Mouse (Mus musculus): ENCODE data around the gene Gm6592. TPM values are rescaled to one million over a fixed set of nuclear protein-coding genes. Genes with fewer than 3 reads are reported as not detected.
"Not testable (repeated sequence)": the region's sequence is repeated elsewhere in the genome, so short reads cannot be mapped to it uniquely, and the experiment has no call there.

The Gm6592 gene
- polyA plus RNA-seq (2011; ENCODE audit: insufficient read length, low read depth, missing spikeins), result not detected in 2 replicates

DNA sequence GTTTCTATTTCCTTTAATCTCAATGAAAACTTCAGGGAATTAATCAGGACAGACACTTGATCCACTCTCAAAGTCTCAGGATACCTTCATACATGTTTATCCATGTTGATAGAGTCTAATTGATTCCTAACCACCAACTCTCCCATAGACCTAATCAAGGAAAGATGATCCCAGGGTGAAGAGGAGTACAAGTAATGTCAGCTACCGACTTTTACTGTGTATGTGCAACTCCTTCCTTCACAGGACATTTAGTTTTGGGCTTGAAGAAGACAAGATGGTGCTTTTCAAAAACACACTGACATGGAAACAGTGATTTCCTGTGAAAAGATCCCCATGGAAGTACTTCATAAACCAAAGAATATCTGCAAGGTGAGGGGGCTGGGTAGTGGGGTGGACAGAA is at the start of gene Gm6592:
Gene Gm6592 (plus strand): TSS at position 301 of the 400 bp plus-strand sequence.
- H3K27ac ChIP-seq (ENCODE audit: insufficient read depth, low read length), result no peak within 1 kb of the TSS
- H3K4me1 ChIP-seq (ENCODE audit: control insufficient read depth, insufficient read depth, low read length), result no peaks in the 10 kb centered on the region
- H3K4me3 ChIP-seq (ENCODE audit: insufficient read depth, low read length), result no peak within 1 kb of the TSS
- TF ChIP-seq POLR2A (IDR thresholded peaks at IDR 0.05; ENCODE audit: low read depth, low read length) (no peak), CTCF (IDR thresholded peaks at IDR 0.05; ENCODE audit: borderline replicate concordance, insufficient read depth, low read length) (no peak)

DNA sequence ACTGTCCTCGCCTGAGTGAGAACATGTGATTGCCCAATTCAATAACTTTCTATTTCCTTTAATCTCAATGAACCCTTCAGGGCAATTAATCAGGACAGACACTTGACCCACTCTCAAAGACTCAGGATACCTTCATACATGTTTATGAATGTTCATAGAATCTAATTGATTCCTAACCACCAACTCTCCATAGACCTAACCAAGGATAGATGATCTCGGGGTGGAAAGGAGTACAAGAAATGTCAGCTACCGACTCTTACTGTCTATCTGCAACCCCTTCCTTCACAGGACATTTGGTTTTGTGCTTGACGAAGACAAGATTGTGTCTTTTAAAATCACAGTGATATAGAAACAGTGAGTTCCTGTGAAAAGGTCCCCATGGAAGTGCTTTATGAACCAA is 40.4 kb upstream of the Gm6592 start, which contains the start of gene Ssxb5:
Gene Ssxb5 (plus strand): TSS at position 301 of the 400 bp plus-strand sequence.
- not testable (repeated sequence) for H3K4me1 ChIP-seq (ENCODE audit: control insufficient read depth, insufficient read depth, low read length); H3K4me3 ChIP-seq (ENCODE audit: insufficient read depth, low read length); H3K27ac ChIP-seq (ENCODE audit: insufficient read depth, low read length)

- Histone ChIP-seq H3K4me3 (ENCODE audit: insufficient read depth, low read length) (no peak overlapping the region), H3K4me1 (ENCODE audit: control insufficient read depth, insufficient read depth, low read length) (no peaks in the 10 kb centered on the region), H3K27ac (ENCODE audit: insufficient read depth, low read length) (no peak overlapping the region)
- TF ChIP-seq CTCF (IDR thresholded peaks at IDR 0.05; ENCODE audit: borderline replicate concordance, insufficient read depth, low read length), result 0 out of 2 replicates have a peak, but pooled peaks have one; percentile 6
- TF ChIP-seq POLR2A (IDR thresholded peaks at IDR 0.05; ENCODE audit: low read depth, low read length), result no peak
Observed at GRCm38 (mm10) chrX:8832043-8832442, 11.8 kb upstream of the Gm6592 start.

DNA sequence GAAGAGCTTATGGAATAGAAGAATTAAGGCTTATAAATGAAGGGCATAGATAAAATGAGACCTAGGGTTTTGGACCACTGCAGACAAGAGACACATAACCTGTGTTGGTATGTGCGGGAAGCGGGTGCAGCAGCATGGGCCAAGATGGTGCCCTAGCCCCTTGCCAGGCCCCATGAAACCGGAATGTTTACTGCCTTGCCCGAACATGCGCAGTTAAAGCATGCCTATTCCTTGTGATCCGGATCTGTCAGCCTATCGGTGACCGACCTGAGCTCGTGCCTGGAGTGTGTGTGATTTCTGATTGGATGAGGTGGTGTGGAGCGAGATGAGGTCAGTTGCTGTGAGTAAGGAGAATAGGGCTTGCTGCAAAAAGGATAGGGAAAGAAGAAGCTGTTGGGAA is 8.7 kb downstream of the Gm6592 start:
- H3K27ac ChIP-seq (ENCODE audit: insufficient read depth, low read length), result no peak overlapping the region
- TF ChIP-seq POLR2A (IDR thresholded peaks at IDR 0.05; ENCODE audit: low read depth, low read length) (no peak), CTCF (IDR thresholded peaks at IDR 0.05; ENCODE audit: borderline replicate concordance, insufficient read depth, low read length) (no peak)
- 0 out of 2 replicates have a peak, but pooled peaks cover 4% of the 10 kb centered on the region for H3K4me1 ChIP-seq (ENCODE audit: control insufficient read depth, insufficient read depth, low read length)
- H3K4me3 ChIP-seq (ENCODE audit: insufficient read depth, low read length), result no peak overlapping the region

GRCm38 (mm10) chrX:8864331-8864730 is 20.5 kb downstream of the Gm6592 start:
- H3K4me3 ChIP-seq (ENCODE audit: insufficient read depth, low read length); H3K4me1 ChIP-seq (ENCODE audit: control insufficient read depth, insufficient read depth, low read length); H3K27ac ChIP-seq (ENCODE audit: insufficient read depth, low read length): not testable (repeated sequence)
- TF ChIP-seq CTCF (IDR thresholded peaks at IDR 0.05; ENCODE audit: borderline replicate concordance, insufficient read depth, low read length), result peak; percentile 17; the same call in 1 of the 2 replicates

DNA sequence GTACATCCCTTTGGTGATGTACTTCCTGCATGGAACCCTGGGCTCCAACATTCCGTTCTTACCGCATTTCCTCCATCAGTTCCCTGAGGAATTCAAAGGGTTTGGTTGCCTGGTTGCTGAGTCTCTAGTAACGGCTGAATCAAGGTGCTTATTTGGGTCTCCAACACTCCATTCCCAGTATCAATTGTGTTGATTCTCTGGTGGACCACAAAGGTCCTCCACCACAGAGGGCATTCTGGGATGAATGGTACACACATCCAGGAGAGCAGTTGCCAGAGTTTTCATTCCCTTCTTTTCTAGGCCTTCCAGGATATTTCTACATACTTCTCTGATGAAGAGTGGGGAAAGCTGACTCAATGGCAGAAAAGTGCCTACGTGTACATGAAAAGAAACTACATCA is 30.2 kb downstream of the Gm6592 start, which contains the start of gene Gm5751:
Gene Gm5751 (plus strand): TSS at position 301 of the 400 bp plus-strand sequence.
- H3K27ac ChIP-seq (ENCODE audit: insufficient read depth, low read length); H3K4me1 ChIP-seq (ENCODE audit: control insufficient read depth, insufficient read depth, low read length); H3K4me3 ChIP-seq (ENCODE audit: insufficient read depth, low read length): not testable (repeated sequence)

DNA sequence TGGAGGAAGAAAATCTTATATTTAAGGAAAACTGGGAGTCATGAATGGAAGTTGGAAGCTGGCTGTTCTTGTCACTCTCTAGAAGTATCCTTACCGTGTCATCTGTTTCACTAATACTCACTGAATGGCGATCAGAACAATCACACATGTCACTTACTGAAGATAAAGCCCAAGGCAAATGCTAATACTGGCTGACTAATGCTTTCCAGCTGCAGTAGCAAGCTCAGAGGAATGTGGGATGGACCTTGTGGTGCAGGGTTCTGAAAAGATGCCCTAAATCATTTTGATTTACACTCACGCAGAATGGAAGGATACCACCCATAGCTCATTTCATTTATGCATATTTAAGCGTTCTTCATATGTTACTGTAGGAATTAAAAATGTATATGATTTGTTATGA is 40.5 kb downstream of the Gm6592 start:
- Histone ChIP-seq H3K4me3 (ENCODE audit: insufficient read depth, low read length) (no peak overlapping the region), H3K4me1 (ENCODE audit: control insufficient read depth, insufficient read depth, low read length) (no peaks in the 10 kb centered on the region), H3K27ac (ENCODE audit: insufficient read depth, low read length) (no peak overlapping the region)
- no peak for TF ChIP-seq CTCF (IDR thresholded peaks at IDR 0.05; ENCODE audit: borderline replicate concordance, insufficient read depth, low read length)
- no peak for TF ChIP-seq POLR2A (IDR thresholded peaks at IDR 0.05; ENCODE audit: low read depth, low read length)

DNA sequence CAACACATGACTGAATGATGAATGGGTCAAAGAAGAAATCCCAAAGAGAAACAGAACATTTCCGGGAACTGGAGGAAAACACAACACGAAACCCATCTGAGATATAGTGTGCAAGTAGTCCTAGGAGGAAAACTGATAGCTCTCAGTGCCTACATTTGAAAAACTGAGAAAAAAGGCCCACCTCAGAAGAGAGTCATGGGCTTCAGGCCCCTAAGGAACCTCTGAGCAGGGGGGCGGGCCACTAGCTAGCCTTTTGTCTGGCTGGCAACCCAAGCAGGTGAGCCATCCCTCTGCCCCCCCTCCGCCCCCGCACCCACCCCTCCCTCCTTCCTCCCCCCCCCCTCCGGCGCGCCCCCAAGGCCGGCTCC is 48.2 kb downstream of the Gm6592 start:
- Histone ChIP-seq H3K27ac (ENCODE audit: insufficient read depth, low read length) (no peak overlapping the region), H3K4me3 (ENCODE audit: insufficient read depth, low read length) (peak overlapping the region; percentile 69; the same call in 1 of the 2 replicates), H3K4me1 (ENCODE audit: control insufficient read depth, insufficient read depth, low read length) (no peaks in the 10 kb centered on the region)
- TF ChIP-seq POLR2A (IDR thresholded peaks at IDR 0.05; ENCODE audit: low read depth, low read length) (no peak), CTCF (IDR thresholded peaks at IDR 0.05; ENCODE audit: borderline replicate concordance, insufficient read depth, low read length) (no peak)

- Histone ChIP-seq H3K4me3 (ENCODE audit: insufficient read depth, low read length) (peak within 1 kb of the TSS; percentile 69), H3K4me1 (ENCODE audit: control insufficient read depth, insufficient read depth, low read length) (no peaks in the 10 kb centered on the region), H3K27ac (ENCODE audit: insufficient read depth, low read length) (peak within 1 kb of the TSS; percentile 65)
- TF ChIP-seq POLR2A (IDR thresholded peaks at IDR 0.05; ENCODE audit: low read depth, low read length) (peak; percentile 59), CTCF (IDR thresholded peaks at IDR 0.05; ENCODE audit: borderline replicate concordance, insufficient read depth, low read length) (no peak)
Observed at GRCm38 (mm10) chrX:8892343-8893155, 48.8 kb downstream of the Gm6592 start, which contains the start of gene B630019K06Rik. Gene B630019K06Rik, plus strand, starts transcription at chrX:8892382.

GRCm38 (mm10) chrX:8893182-8893651 is 49.4 kb downstream of the Gm6592 start:
- H3K4me1 ChIP-seq (ENCODE audit: control insufficient read depth, insufficient read depth, low read length), result no peaks in the 10 kb centered on the region
- H3K27ac ChIP-seq (ENCODE audit: insufficient read depth, low read length), result no peak overlapping the region
- TF ChIP-seq POLR2A (IDR thresholded peaks at IDR 0.05; ENCODE audit: low read depth, low read length) (no peak), CTCF (IDR thresholded peaks at IDR 0.05; ENCODE audit: borderline replicate concordance, insufficient read depth, low read length) (no peak)
- peak overlapping the region; percentile 69 for H3K4me3 ChIP-seq (ENCODE audit: insufficient read depth, low read length)

Other genes with a start within 250 kb of the Gm6592 start
- gene Ssxb8, start 153.2 kb upstream of the Gm6592 start, polyA plus RNA-seq (2011; ENCODE audit: insufficient read length, low read depth, missing spikeins), result not detected in 2 replicates
- not detected in 2 replicates for gene Ssx9, start 95.6 kb upstream of the Gm6592 start, polyA plus RNA-seq (2011; ENCODE audit: insufficient read length, low read depth, missing spikeins)
- gene Ssxb5, start 40.3 kb upstream of the Gm6592 start, polyA plus RNA-seq (2011; ENCODE audit: insufficient read length, low read depth, missing spikeins), result not detected in 2 replicates
- not detected in 2 replicates for gene Gm5751, start 30.3 kb downstream of the Gm6592 start, polyA plus RNA-seq (2011; ENCODE audit: insufficient read length, low read depth, missing spikeins)
- gene B630019K06Rik, start 48.4 kb downstream of the Gm6592 start, polyA plus RNA-seq (2011; ENCODE audit: insufficient read length, low read depth, missing spikeins), result 2.7 and 4.3 TPM in 2 replicates
- gene Fthl17b, start 119.0 kb downstream of the Gm6592 start, polyA plus RNA-seq (2011; ENCODE audit: insufficient read length, low read depth, missing spikeins), result not detected in 2 replicates
- gene Fthl17c, start 132.6 kb downstream of the Gm6592 start, polyA plus RNA-seq (2011; ENCODE audit: insufficient read length, low read depth, missing spikeins), result not detected in 2 replicates
- not detected in 2 replicates for gene Fthl17d, start 142.8 kb downstream of the Gm6592 start, polyA plus RNA-seq (2011; ENCODE audit: insufficient read length, low read depth, missing spikeins)
- gene Fthl17e, start 189.5 kb downstream of the Gm6592 start, polyA plus RNA-seq (2011; ENCODE audit: insufficient read length, low read depth, missing spikeins), result not detected in 2 replicates
- gene Fthl17f, start 219.0 kb downstream of the Gm6592 start, polyA plus RNA-seq (2011; ENCODE audit: insufficient read length, low read depth, missing spikeins), result not detected in 2 replicates